Mouse (Mus musculus) ES-Bruce4 (cell line): ENCODE measurements around the gene Pcna.

ENCODE experiments used
- CTCF ChIP-seq: IDR thresholded peaks from one replicate; pipeline ENCODE4 v1.8.1; 2011; ENCODE audit warnings: low read depth, low read length
- POLR2A ChIP-seq: IDR thresholded peaks from one replicate; pipeline ENCODE4 v1.8.1; 2011; ENCODE audit warnings: low read length; ENCODE audit not compliant: insufficient read depth

DNA sequence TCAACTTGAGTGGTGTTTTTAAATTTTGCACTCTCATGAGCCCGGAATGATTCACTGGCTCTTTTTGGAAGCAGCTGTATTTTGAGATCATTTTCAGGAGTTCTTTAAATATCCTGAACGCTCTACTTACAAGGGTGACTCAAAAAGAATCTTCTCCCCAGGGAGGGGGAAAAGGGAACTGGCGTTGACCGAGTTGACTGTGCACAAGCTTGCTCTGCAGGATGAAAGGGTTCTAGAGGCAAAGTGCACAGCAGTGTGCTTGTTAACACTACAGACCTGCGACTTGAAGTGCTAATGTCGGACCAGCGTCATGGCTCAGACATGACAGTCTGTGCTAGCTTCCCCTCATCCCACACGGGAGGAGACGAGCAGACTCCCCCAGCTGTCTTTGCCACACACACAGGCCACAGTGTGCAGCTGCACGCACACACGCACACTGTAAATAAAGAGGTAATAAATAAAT, 31.5 kb downstream of the Pcna start:
- no peak for TF ChIP-seq POLR2A
- TF ChIP-seq CTCF = no peak
